Mouse (Mus musculus): ENCODE measurements around the gene Fbxl2.
"Not testable (repeated sequence)": the region's sequence is repeated elsewhere in the genome, so short reads cannot be mapped to it uniquely, and the experiment has no call there.

Gene Fbxl2

GRCm38 (mm10) chr9:114046028-114046427 is at the start of gene Fbxl2:
TSS of gene Fbxl2 (minus strand) at chr9:114046191.
- DNase-seq: no peak

- no peak for DNase-seq
Measured at GRCm38 (mm10) chr9:114094854-114095253, 48.9 kb upstream of the Fbxl2 start.

GRCm38 (mm10) chr9:114092188-114092587 is 46.2 kb upstream of the Fbxl2 start:
- peak; percentile 70 for DNase-seq

GRCm38 (mm10) chr9:114088885-114089284 is 42.9 kb upstream of the Fbxl2 start:
- not testable (repeated sequence) for DNase-seq

- no peak for DNase-seq
Measured at GRCm38 (mm10) chr9:114087106-114087815, 41.3 kb upstream of the Fbxl2 start.

- DNase-seq: no peak
Measured at GRCm38 (mm10) chr9:114086422-114086821, 40.4 kb upstream of the Fbxl2 start.

GRCm38 (mm10) chr9:114073681-114074080 is 27.7 kb upstream of the Fbxl2 start:
- no peak for DNase-seq

- no peak for DNase-seq
Measured at GRCm38 (mm10) chr9:114069372-114069771, 23.4 kb upstream of the Fbxl2 start.

- DNase-seq: no peak
Measured at GRCm38 (mm10) chr9:114068494-114069053, 22.6 kb upstream of the Fbxl2 start.

GRCm38 (mm10) chr9:114057090-114057796 is 11.3 kb upstream of the Fbxl2 start, which contains the start of gene Susd5:
TSS of gene Susd5 (plus strand) at chr9:114057140.
- DNase-seq: peak; percentile 61

GRCm38 (mm10) chr9:114052866-114053265 is 6.9 kb upstream of the Fbxl2 start:
- DNase-seq: no peak

GRCm38 (mm10) chr9:114052031-114052430 is 6.0 kb upstream of the Fbxl2 start:
- no peak for DNase-seq

- DNase-seq: no peak
Measured at GRCm38 (mm10) chr9:114050778-114051177, 4.8 kb upstream of the Fbxl2 start.

- DNase-seq: no peak
Measured at GRCm38 (mm10) chr9:114050106-114050505, 4.1 kb upstream of the Fbxl2 start.

- no peak for DNase-seq
Measured at GRCm38 (mm10) chr9:114046676-114047075, 685 bp upstream of the Fbxl2 start.

- DNase-seq: no peak
Measured at GRCm38 (mm10) chr9:114044446-114044845, 1.5 kb downstream of the Fbxl2 start.

GRCm38 (mm10) chr9:114042490-114042889 is 3.5 kb downstream of the Fbxl2 start:
- no peak for DNase-seq

- no peak for DNase-seq
Measured at GRCm38 (mm10) chr9:114040945-114041344, 5.0 kb downstream of the Fbxl2 start.

GRCm38 (mm10) chr9:114026261-114026934 is 19.6 kb downstream of the Fbxl2 start:
- DNase-seq: peak; percentile 96

- peak; percentile 47 for DNase-seq
Measured at GRCm38 (mm10) chr9:114025846-114026245, 20.1 kb downstream of the Fbxl2 start.

- DNase-seq: no peak
Measured at GRCm38 (mm10) chr9:114025182-114025581, 20.8 kb downstream of the Fbxl2 start.

GRCm38 (mm10) chr9:114022141-114022540 is 23.9 kb downstream of the Fbxl2 start:
- no peak for DNase-seq

- DNase-seq: no peak
Measured at GRCm38 (mm10) chr9:114019012-114019762, 26.8 kb downstream of the Fbxl2 start.

All from embryo, embryonic 11 days (tissue).